Mouse (Mus musculus) lung, postnatal 0 days (tissue): ENCODE results near the gene Dcdc2a.

Source experiments
- CTCF ChIP-seq: IDR thresholded peaks from 2 replicates; pipeline ENCODE4 v1.5.1; 2016; ENCODE audit warnings: antibody characterized with exemption, mild to moderate bottlenecking
- EP300 ChIP-seq: IDR thresholded peaks from 2 replicates; pipeline ENCODE4 v1.6.1; 2016; ENCODE audit warnings: antibody characterized with exemption, mild to moderate bottlenecking, control low read depth

GRCm38 (mm10) chr13:25066659-25067058, 10.9 kb downstream of the Dcdc2a start:
- TF ChIP-seq EP300 (no peak), CTCF (no peak)
